In the genomic region with DNA sequence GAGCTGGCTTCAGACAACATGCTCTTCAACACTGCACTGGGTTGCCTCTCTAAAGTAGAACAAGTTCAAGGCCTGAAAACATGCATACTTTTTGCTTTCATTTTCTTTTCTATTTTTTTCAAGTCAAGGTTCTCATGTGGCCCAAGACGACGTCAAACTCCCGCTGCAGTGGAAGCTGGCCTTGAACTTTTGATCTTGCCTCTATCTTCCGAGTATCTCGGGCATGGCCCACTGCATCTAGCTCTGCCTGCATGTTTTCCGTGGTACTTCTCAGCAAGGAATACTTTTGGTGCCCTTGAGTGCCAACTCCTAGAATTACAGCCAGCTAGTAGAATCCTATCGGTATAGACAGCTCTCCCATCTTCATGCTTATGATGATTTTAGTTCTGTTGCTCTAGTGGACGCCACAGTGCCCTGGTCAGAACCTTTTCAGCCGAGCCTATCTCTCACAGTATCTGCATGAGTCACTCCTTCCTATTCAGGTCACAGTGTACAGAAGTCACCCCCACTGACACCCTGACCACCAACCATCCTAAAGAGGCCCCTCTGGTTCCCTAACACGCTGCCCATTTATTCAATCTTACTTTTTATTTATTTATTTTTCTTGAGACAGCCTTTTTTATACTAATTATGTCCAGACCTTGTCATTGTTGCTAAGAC, we compare ENCODE assay signal across 20 mouse cellular contexts. TPM values are rescaled to one million over a fixed set of nuclear protein-coding genes. Genes with fewer than 3 reads are reported as not detected.
DNase-seq lines count a peak whose midpoint lies in the region; ATAC-seq lines count a peak whose summit lies in the region.
"Had no signal": no experiment of that assay in that cellular context is flagged by ENCODE, and none has a peak within 500 bp of the region (broad histone marks: within the 10 kb centered on the region; RNA-seq: fewer than 3 reads in every experiment).

No protein-coding gene starts in this region.

- peak; percentile 32; the same call in 1 of the 2 replicates for ATAC-seq in megakaryocyte progenitor cell, adult 5-6 weeks (replicated peaks; ENCODE audit: poor library complexity)
- no peak for ATAC-seq in erythroblast, adult 5-6 weeks (replicated peaks; ENCODE audit: low FRiP score, poor library complexity, severe bottlenecking)
- ATAC-seq: forebrain, embryonic 15.5 days; inflammation-experienced regulatory T-cells, adult 6 months had no signal

- peak; percentile 54 for DNase-seq in adrenal gland, adult 2 months
- DNase-seq in adrenal gland, postnatal 4 days (ENCODE audit: low spot score in 2 of 2), result no peak
- peak; percentile 95 for DNase-seq in 416B (ENCODE audit: low read depth)
- peak; percentile 32 for DNase-seq in adrenal gland, postnatal 10 days
- no peak for DNase-seq in gastrocnemius, postnatal 10 days
- DNase-seq: cerebellum, adult 11 months; cerebellum, adult 9-10 months; cerebellum, postnatal 36 days; embryo, embryonic 11 days; gastrocnemius, adult 2 months; heart, postnatal 36 days; kidney, adult 11 months; kidney, postnatal 14 days; lung, embryonic 14.5 days; lung, postnatal 14 days; thymus, postnatal 4 days had no signal

RNA-seq across cellular contexts. Expression of gene Wdr89, which starts 33.4 kb away (rescaled TPM):
- 1 to 10 TPM; 3.2 to 4.9 TPM for total RNA-seq in adrenal gland, adult 2 months (2021)
- polyA plus RNA-seq in adrenal gland, adult 2 months (2012; rRNA removed), result 1.5 and 2.0 TPM in 2 replicates
- 1 to 10 TPM; 7.8 to 8.5 TPM for total RNA-seq in adrenal gland, postnatal 4 days (2021)
- 1 to 10 TPM; 4.8 to 8.3 TPM for total RNA-seq in adrenal gland, postnatal 10 days (2021)
- total RNA-seq in megakaryocyte progenitor cell, adult 5-6 weeks (2015), result 17.0 and 20.6 TPM in 2 replicates
- 17.4 and 17.5 TPM in 2 replicates for total RNA-seq in megakaryocyte progenitor cell, adult 5-6 weeks (2017)
- total RNA-seq in gastrocnemius, postnatal 10 days (2021), result 1 to 10 TPM; 3.1 to 3.7 TPM
- 4.8 and 5.0 TPM in 2 replicates for total RNA-seq in erythroblast, adult 5-6 weeks (2015; ENCODE audit: low replicate concordance)
- 3.7 and 9.8 TPM in 2 replicates for total RNA-seq in erythroblast, adult 5-6 weeks (2017; ENCODE audit: low replicate concordance)

RNA-seq across cellular contexts. Expression of gene Ppp2r5e, which starts 39.9 kb away (rescaled TPM):
- total RNA-seq in adrenal gland, adult 2 months (2021), result 10 to 100 TPM; 45.2 to 50.3 TPM
- 50.3 and 57.4 TPM in 2 replicates for polyA plus RNA-seq in adrenal gland, adult 2 months (2012; rRNA removed)
- 10 to 100 TPM; 47.1 to 53.2 TPM for total RNA-seq in adrenal gland, postnatal 4 days (2021)
- total RNA-seq in adrenal gland, postnatal 10 days (2021), result 10 to 100 TPM; 38.1 to 41.3 TPM
- 35.2 and 66.9 TPM in 2 replicates for total RNA-seq in megakaryocyte progenitor cell, adult 5-6 weeks (2015)
- 11.9 and 14.1 TPM in 2 replicates for total RNA-seq in megakaryocyte progenitor cell, adult 5-6 weeks (2017)
- total RNA-seq in gastrocnemius, postnatal 10 days (2021), result 10 to 100 TPM; 28.6 to 32.0 TPM
- total RNA-seq in erythroblast, adult 5-6 weeks (2015; ENCODE audit: low replicate concordance), result 25.6 and 47.6 TPM in 2 replicates
- 6.4 TPM in 2 replicates for total RNA-seq in erythroblast, adult 5-6 weeks (2017; ENCODE audit: low replicate concordance)

Comparison
In these comparisons a context has a peak if more than half of its experiments do, and no peak if none do; other contexts are left out.
1. DNase-seq: peak in adrenal gland, adult 2 months (single experiment), 416B (single experiment) and adrenal gland, postnatal 10 days (single experiment); none in adrenal gland, postnatal 4 days (0 of 2) and gastrocnemius, postnatal 10 days (single experiment).